Comparison of ENCODE assay signal across 7 mouse cellular contexts in genomic region chr4:129584884-129585608, GRCm38 (mm10). TPM values are rescaled to one million over a fixed set of nuclear protein-coding genes. Genes with fewer than 3 reads are reported as not detected.
DNase-seq lines count a peak whose midpoint lies in the region; ATAC-seq lines count a peak whose summit lies in the region.

No protein-coding gene starts in this region.

- peak overlapping the region; percentile 60 for H3K4me2 ChIP-seq in midbrain, embryonic 12.5 days (replicated peaks)

- peak; percentile 82 for ATAC-seq in granulocyte monocyte progenitor cell, adult 5-6 weeks (replicated peaks; ENCODE audit: poor library complexity, severe bottlenecking)
- ATAC-seq in midbrain, embryonic 12.5 days (ENCODE audit: low FRiP score, low read depth): peak; percentile 58; the same call in 1 of the 2 replicates

- peaks cover 22% of the 10 kb centered on the region for H3K4me1 ChIP-seq in limb, embryonic 10.5 days
- H3K4me1 ChIP-seq in midbrain, embryonic 12.5 days: peaks cover 11% of the 10 kb centered on the region

- peak; percentile 92 for DNase-seq in adrenal gland, adult 2 months
- peak; percentile 87 for DNase-seq in embryo, embryonic 9.5 days (ENCODE audit: extremely low spot score)
- DNase-seq in kidney, adult 11 months: peak; percentile 84
- peak; percentile 87 for DNase-seq in limb, embryonic 10.5 days (ENCODE audit: low spot score)
- DNase-seq in spleen, adult 12 weeks (ENCODE audit: low spot score): peak; percentile 72

- 2% methylated on average over 36 of the region's 36 CpGs for WGBS in limb, embryonic 10.5 days
- WGBS in midbrain, embryonic 12.5 days: 3% methylated on average over 36 of the region's 36 CpGs

- H3K36me3 ChIP-seq in limb, embryonic 10.5 days: peaks cover 2% of the 10 kb centered on the region
- 0 out of 2 replicates have a peak, but pooled peaks cover 2% of the 10 kb centered on the region for H3K36me3 ChIP-seq in midbrain, embryonic 12.5 days

- H3K9me3 ChIP-seq in limb, embryonic 10.5 days (replicated peaks): no peaks in the 10 kb centered on the region
- no peaks in the 10 kb centered on the region for H3K9me3 ChIP-seq in midbrain, embryonic 12.5 days

- H3K27me3 ChIP-seq in limb, embryonic 10.5 days (ENCODE audit: low read depth, poor library complexity, severe bottlenecking): no peaks in the 10 kb centered on the region
- H3K27me3 ChIP-seq in midbrain, embryonic 12.5 days: no peaks in the 10 kb centered on the region

- H3K9ac ChIP-seq in midbrain, embryonic 12.5 days (replicated peaks): peak overlapping the region; percentile 49

- peak overlapping the region; percentile 79 for H3K27ac ChIP-seq in limb, embryonic 10.5 days
- no peak overlapping the region for H3K27ac ChIP-seq in midbrain, embryonic 12.5 days (replicated peaks)

- H3K4me3 ChIP-seq in limb, embryonic 10.5 days: peak overlapping the region; percentile 56
- peak overlapping the region; percentile 43 for H3K4me3 ChIP-seq in midbrain, embryonic 12.5 days

RNA-seq across cellular contexts. Expression of gene Fam167b, which starts 6.7 kb away (rescaled TPM):
- total RNA-seq in adrenal gland, adult 2 months (2021): 10 to 100 TPM; 29.6 to 31.1 TPM
- 53.7 and 75.5 TPM in 2 replicates for polyA plus RNA-seq in adrenal gland, adult 2 months (2012; rRNA removed)
- not detected in 2 replicates for total RNA-seq in granulocyte monocyte progenitor cell, adult 5-6 weeks (2014; fragmentation: Nextera tagmentation)
- total RNA-seq in granulocyte monocyte progenitor cell, adult 5-6 weeks (2017): not detected in 2 replicates
- polyA plus RNA-seq in limb, embryonic 10.5 days (2016; fragmentation: Nextera tagmentation; extraction: Ambion mirVana): 2.6 and 5.1 TPM in 2 replicates
- polyA plus RNA-seq in midbrain, embryonic 12.5 days (2016; fragmentation: Nextera tagmentation; extraction: Ambion mirVana): 0.54 TPM in 1 of 2 replicates, not detected in the other

RNA-seq across cellular contexts. Expression of gene Lck, which starts 11.6 kb away (rescaled TPM):
- 1 to 10 TPM; 3.2 to 4.1 TPM for total RNA-seq in adrenal gland, adult 2 months (2021)
- polyA plus RNA-seq in adrenal gland, adult 2 months (2012; rRNA removed): 1.2 and 1.7 TPM in 2 replicates
- total RNA-seq in granulocyte monocyte progenitor cell, adult 5-6 weeks (2014; fragmentation: Nextera tagmentation): 0.15 and 5.8 TPM in 2 replicates
- 2.5 and 4.8 TPM in 2 replicates for total RNA-seq in granulocyte monocyte progenitor cell, adult 5-6 weeks (2017)
- 10.3 and 13.5 TPM in 2 replicates for polyA plus RNA-seq in limb, embryonic 10.5 days (2016; fragmentation: Nextera tagmentation; extraction: Ambion mirVana)
- 3.7 and 3.8 TPM in 2 replicates for polyA plus RNA-seq in midbrain, embryonic 12.5 days (2016; fragmentation: Nextera tagmentation; extraction: Ambion mirVana)

RNA-seq across cellular contexts. Expression of gene Eif3i, which starts 15.4 kb away (rescaled TPM):
- total RNA-seq in adrenal gland, adult 2 months (2021): 100 to 1,000 TPM; 171 to 194 TPM
- 147 and 171 TPM in 2 replicates for polyA plus RNA-seq in adrenal gland, adult 2 months (2012; rRNA removed)
- total RNA-seq in granulocyte monocyte progenitor cell, adult 5-6 weeks (2014; fragmentation: Nextera tagmentation): 335 and 353 TPM in 2 replicates
- total RNA-seq in granulocyte monocyte progenitor cell, adult 5-6 weeks (2017): 257 and 296 TPM in 2 replicates
- 322 and 358 TPM in 2 replicates for polyA plus RNA-seq in limb, embryonic 10.5 days (2016; fragmentation: Nextera tagmentation; extraction: Ambion mirVana)
- polyA plus RNA-seq in midbrain, embryonic 12.5 days (2016; fragmentation: Nextera tagmentation; extraction: Ambion mirVana): 196 and 202 TPM in 2 replicates

RNA-seq across cellular contexts. Expression of gene Tmem234, which starts 15.4 kb away (rescaled TPM):
- total RNA-seq in adrenal gland, adult 2 months (2021): 100 to 1,000 TPM in 1 of 2 experiments, 10 to 100 TPM in 1; 90.9 to 100 TPM
- polyA plus RNA-seq in adrenal gland, adult 2 months (2012; rRNA removed): 108 and 125 TPM in 2 replicates
- total RNA-seq in granulocyte monocyte progenitor cell, adult 5-6 weeks (2014; fragmentation: Nextera tagmentation): 68.9 and 102 TPM in 2 replicates
- total RNA-seq in granulocyte monocyte progenitor cell, adult 5-6 weeks (2017): 73.9 and 74.9 TPM in 2 replicates
- 228 and 231 TPM in 2 replicates for polyA plus RNA-seq in limb, embryonic 10.5 days (2016; fragmentation: Nextera tagmentation; extraction: Ambion mirVana)
- 182 and 192 TPM in 2 replicates for polyA plus RNA-seq in midbrain, embryonic 12.5 days (2016; fragmentation: Nextera tagmentation; extraction: Ambion mirVana)

RNA-seq across cellular contexts. Expression of gene Dcdc2b, which starts 29.0 kb away (rescaled TPM):
- total RNA-seq in adrenal gland, adult 2 months (2021): 1 to 10 TPM; 1.8 to 2.4 TPM
- polyA plus RNA-seq in adrenal gland, adult 2 months (2012; rRNA removed): 4.5 and 7.4 TPM in 2 replicates
- 1.1 and 4.0 TPM in 2 replicates for total RNA-seq in granulocyte monocyte progenitor cell, adult 5-6 weeks (2014; fragmentation: Nextera tagmentation)
- not detected in 2 replicates for total RNA-seq in granulocyte monocyte progenitor cell, adult 5-6 weeks (2017)
- 1.7 and 1.8 TPM in 2 replicates for polyA plus RNA-seq in limb, embryonic 10.5 days (2016; fragmentation: Nextera tagmentation; extraction: Ambion mirVana)
- polyA plus RNA-seq in midbrain, embryonic 12.5 days (2016; fragmentation: Nextera tagmentation; extraction: Ambion mirVana): 2.8 and 2.9 TPM in 2 replicates
